Mouse (Mus musculus): ENCODE data around the gene Fgd6. TPM values are rescaled to one million over a fixed set of nuclear protein-coding genes. Genes with fewer than 3 reads are reported as not detected.

Gene Fgd6
- polyA plus RNA-seq, 1 experiment: 0.04 TPM

GRCm38 (mm10) chr10:94153841-94154240 lies 118.0 kb downstream of the Fgd6 start:
- H3K4me1 ChIP-seq (ENCODE audit: control insufficient read depth): peaks cover 3% of the 10 kb centered on the region
- H3K9me3 ChIP-seq (ENCODE audit: control insufficient read depth, low read length): no peaks in the 10 kb centered on the region
- H3K4me3 ChIP-seq (replicated peaks): no peak overlapping the region
- no peak for TF ChIP-seq TAL1 (IDR thresholded peaks at IDR 0.05; ENCODE audit: low read length)
- no peak for TF ChIP-seq GATA1 (IDR thresholded peaks at IDR 0.05; ENCODE audit: low read length)
- H3K27me3 ChIP-seq (ENCODE audit: control insufficient read depth): no peaks in the 10 kb centered on the region
- H3K36me3 ChIP-seq (ENCODE audit: control insufficient read depth): peaks cover 2% of the 10 kb centered on the region

- H3K36me3 ChIP-seq (ENCODE audit: control insufficient read depth): peaks cover 24% of the 10 kb centered on the region
- no peaks in the 10 kb centered on the region for H3K27me3 ChIP-seq (ENCODE audit: control insufficient read depth)
- H3K9me3 ChIP-seq (ENCODE audit: control insufficient read depth, low read length): no peaks in the 10 kb centered on the region
- no peak for TF ChIP-seq GATA1 (IDR thresholded peaks at IDR 0.05; ENCODE audit: low read length)
- TF ChIP-seq TAL1 (IDR thresholded peaks at IDR 0.05; ENCODE audit: low read length): no peak
- peaks cover 1% of the 10 kb centered on the region; the same call in 1 of the 2 replicates for H3K4me1 ChIP-seq (ENCODE audit: control insufficient read depth)
- H3K4me3 ChIP-seq (replicated peaks): no peak overlapping the region
Measured at GRCm38 (mm10) chr10:94158962-94159361, 123.2 kb downstream of the Fgd6 start.

DNA sequence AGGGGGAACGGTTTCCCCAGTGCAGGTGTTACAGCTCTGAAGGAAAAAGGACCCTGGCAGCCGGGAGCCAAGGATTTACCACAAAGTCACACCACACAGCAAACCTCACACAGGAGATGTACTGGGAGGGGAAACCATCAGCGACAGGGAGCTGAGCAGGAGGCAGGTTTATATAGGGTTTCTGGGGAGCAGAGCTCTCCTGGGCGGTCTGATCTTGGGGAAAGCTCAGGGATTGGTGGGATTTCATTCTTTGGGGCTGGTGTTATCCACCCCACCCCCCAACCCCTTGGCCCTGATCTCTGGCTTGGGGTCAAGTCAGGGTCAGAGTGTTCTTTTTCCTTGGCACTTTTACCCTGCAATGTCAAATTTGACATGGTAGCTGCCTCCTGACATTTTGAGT lies 123.6 kb downstream of the Fgd6 start:
- Histone ChIP-seq H3K36me3 (ENCODE audit: control insufficient read depth) (peaks cover 24% of the 10 kb centered on the region), H3K9me3 (ENCODE audit: control insufficient read depth, low read length) (no peaks in the 10 kb centered on the region), H3K27me3 (ENCODE audit: control insufficient read depth) (no peaks in the 10 kb centered on the region), H3K4me3 (replicated peaks) (no peak overlapping the region), H3K4me1 (ENCODE audit: control insufficient read depth) (peaks cover 6% of the 10 kb centered on the region)
- TF ChIP-seq GATA1 (IDR thresholded peaks at IDR 0.05; ENCODE audit: low read length): no peak
- no peak for TF ChIP-seq TAL1 (IDR thresholded peaks at IDR 0.05; ENCODE audit: low read length)

- Histone ChIP-seq H3K4me1 (ENCODE audit: control insufficient read depth) (peaks cover 11% of the 10 kb centered on the region), H3K36me3 (ENCODE audit: control insufficient read depth) (peaks cover 31% of the 10 kb centered on the region), H3K9me3 (ENCODE audit: control insufficient read depth, low read length) (no peaks in the 10 kb centered on the region), H3K4me3 (replicated peaks) (no peak overlapping the region), H3K27me3 (ENCODE audit: control insufficient read depth) (no peaks in the 10 kb centered on the region)
- TF ChIP-seq GATA1 (IDR thresholded peaks at IDR 0.05; ENCODE audit: low read length): no peak
- TF ChIP-seq TAL1 (IDR thresholded peaks at IDR 0.05; ENCODE audit: low read length): no peak
Measured at GRCm38 (mm10) chr10:94161051-94161765, 125.4 kb downstream of the Fgd6 start.

DNA sequence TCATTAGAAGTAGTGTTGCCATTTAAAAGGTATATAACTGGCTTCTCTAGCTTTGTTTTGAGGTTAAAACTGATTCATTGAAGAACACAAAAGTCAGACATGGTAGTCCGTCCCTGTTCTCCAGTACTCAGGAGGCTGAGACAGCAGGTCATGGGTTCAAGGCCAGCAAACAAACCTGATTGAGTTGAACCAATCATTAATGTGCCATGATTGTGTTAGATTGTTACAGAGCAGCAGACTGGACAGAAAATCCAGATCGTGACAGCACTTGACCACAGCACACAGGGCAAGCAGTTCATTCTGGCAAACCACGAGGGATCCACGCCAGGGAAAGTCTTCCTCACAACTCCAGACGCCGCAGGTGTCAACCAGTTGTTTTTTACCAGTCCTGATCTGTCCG lies 126.2 kb downstream of the Fgd6 start:
- Histone ChIP-seq H3K27me3 (ENCODE audit: control insufficient read depth) (no peaks in the 10 kb centered on the region), H3K36me3 (ENCODE audit: control insufficient read depth) (peaks cover 35% of the 10 kb centered on the region), H3K4me3 (replicated peaks) (no peak overlapping the region), H3K9me3 (ENCODE audit: control insufficient read depth, low read length) (no peaks in the 10 kb centered on the region), H3K4me1 (ENCODE audit: control insufficient read depth) (peaks cover 11% of the 10 kb centered on the region)
- TF ChIP-seq GATA1 (IDR thresholded peaks at IDR 0.05; ENCODE audit: low read length): no peak
- TF ChIP-seq TAL1 (IDR thresholded peaks at IDR 0.05; ENCODE audit: low read length): no peak

DNA sequence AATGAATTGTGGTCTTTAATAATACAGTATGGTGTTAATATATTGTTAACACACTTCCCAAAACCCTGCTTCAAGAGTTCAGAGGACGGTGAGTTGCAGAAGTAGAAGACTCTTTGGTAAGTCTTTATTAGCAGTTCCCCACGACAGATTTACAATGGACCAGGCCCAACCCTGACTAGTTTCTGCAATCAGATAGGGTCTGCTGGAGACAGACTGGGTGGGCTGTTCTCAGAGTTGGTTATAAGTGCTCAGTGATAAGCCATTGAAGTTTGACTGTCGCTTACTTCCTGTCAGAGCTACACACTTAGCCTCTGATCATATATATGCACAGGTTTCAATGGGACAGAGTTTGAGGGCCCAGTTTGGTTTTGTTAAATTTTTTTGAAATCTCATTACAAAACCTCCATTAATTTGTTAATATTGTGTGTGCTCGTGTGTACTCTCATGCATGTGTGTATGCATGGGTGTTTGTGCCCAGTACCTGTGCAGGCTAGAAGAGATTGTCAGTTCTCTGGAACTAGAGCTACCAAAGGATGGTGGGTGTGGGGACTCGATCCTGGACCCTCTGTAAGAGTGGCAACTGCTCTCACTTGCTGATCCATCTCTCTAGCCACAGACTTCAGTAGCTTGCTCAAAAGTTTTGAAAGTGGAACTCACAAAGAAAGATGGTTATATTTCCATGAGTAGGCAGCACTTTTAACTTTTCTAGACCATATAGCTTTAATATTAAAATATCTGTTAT lies 128.5 kb downstream of the Fgd6 start:
- TF ChIP-seq GATA1 (IDR thresholded peaks at IDR 0.05; ENCODE audit: low read length) (0 out of 2 replicates have a peak, but pooled peaks have one; percentile 12), TAL1 (IDR thresholded peaks at IDR 0.05; ENCODE audit: low read length) (no peak)
- H3K4me3 ChIP-seq (replicated peaks): no peak overlapping the region
- H3K4me1 ChIP-seq (ENCODE audit: control insufficient read depth): peaks cover 11% of the 10 kb centered on the region
- H3K27me3 ChIP-seq (ENCODE audit: control insufficient read depth): no peaks in the 10 kb centered on the region
- no peaks in the 10 kb centered on the region for H3K9me3 ChIP-seq (ENCODE audit: control insufficient read depth, low read length)
- peaks cover 46% of the 10 kb centered on the region for H3K36me3 ChIP-seq (ENCODE audit: control insufficient read depth)

- Histone ChIP-seq H3K9me3 (ENCODE audit: control insufficient read depth, low read length) (no peaks in the 10 kb centered on the region), H3K4me1 (ENCODE audit: control insufficient read depth) (peaks cover 11% of the 10 kb centered on the region), H3K36me3 (ENCODE audit: control insufficient read depth) (peaks cover 50% of the 10 kb centered on the region), H3K27me3 (ENCODE audit: control insufficient read depth) (no peaks in the 10 kb centered on the region), H3K4me3 (replicated peaks) (no peak overlapping the region)
- TF ChIP-seq GATA1 (IDR thresholded peaks at IDR 0.05; ENCODE audit: low read length) (no peak), TAL1 (IDR thresholded peaks at IDR 0.05; ENCODE audit: low read length) (no peak)
Measured at GRCm38 (mm10) chr10:94165426-94165825, 129.6 kb downstream of the Fgd6 start.

DNA sequence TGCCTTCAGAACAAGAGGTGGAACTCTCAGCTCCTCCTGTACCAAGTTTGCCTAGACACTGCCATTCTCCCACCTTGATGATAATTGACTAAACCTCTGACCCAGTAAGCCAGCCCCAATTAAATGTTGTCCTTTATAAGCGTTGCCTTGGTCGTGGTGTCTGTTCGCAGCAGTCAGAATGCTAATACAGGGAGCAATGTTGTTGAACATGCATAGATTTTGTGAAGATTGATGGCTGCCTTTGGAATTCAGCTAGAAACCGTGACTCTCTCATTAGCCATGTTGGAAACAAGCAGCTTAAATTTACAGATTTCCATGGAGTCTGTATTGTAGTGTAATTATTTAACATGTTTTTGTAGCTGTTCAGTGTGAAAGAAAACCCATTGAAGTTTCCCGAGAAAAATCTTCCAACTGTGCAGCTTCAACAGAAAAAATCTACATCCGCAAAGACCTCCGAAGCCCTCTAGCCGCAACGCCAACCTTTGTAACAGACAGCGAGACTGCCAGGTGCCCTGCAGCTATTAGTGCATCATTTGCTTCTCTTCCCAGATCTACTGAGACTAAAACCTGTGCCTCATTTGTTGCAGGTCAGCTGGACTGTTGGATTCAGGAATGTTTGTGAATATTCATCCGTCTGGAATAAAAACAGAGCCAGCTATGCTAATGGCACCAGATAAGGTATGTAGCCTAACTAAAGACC lies 131.4 kb downstream of the Fgd6 start:
- no peaks in the 10 kb centered on the region for H3K27me3 ChIP-seq (ENCODE audit: control insufficient read depth)
- peaks cover 9% of the 10 kb centered on the region for H3K4me1 ChIP-seq (ENCODE audit: control insufficient read depth)
- H3K9me3 ChIP-seq (ENCODE audit: control insufficient read depth, low read length): no peaks in the 10 kb centered on the region
- H3K36me3 ChIP-seq (ENCODE audit: control insufficient read depth): peaks cover 50% of the 10 kb centered on the region
- TF ChIP-seq GATA1 (IDR thresholded peaks at IDR 0.05; ENCODE audit: low read length): no peak
- TF ChIP-seq TAL1 (IDR thresholded peaks at IDR 0.05; ENCODE audit: low read length): no peak
- no peak overlapping the region for H3K4me3 ChIP-seq (replicated peaks)
